In genomic region chr14:122968049-122968448, GRCm38 (mm10) we compare ENCODE assay signal across 31 mouse cellular contexts. TPM values are rescaled to one million over a fixed set of nuclear protein-coding genes. Genes with fewer than 3 reads are reported as not detected.
DNase-seq lines count a peak whose midpoint lies in the region; ATAC-seq and TF ChIP-seq lines count a peak whose summit lies in the region.
"Had no signal": no experiment of that assay in that cellular context is flagged by ENCODE, and none has a peak within 500 bp of the region (broad histone marks: within the 10 kb centered on the region; RNA-seq: fewer than 3 reads in every experiment).

No protein-coding gene starts in this region.

- no peak for DNase-seq in kidney, postnatal 0 days (ENCODE audit: low spot score)
- no peak for DNase-seq in kidney, postnatal 10 days
- DNase-seq in ES-CJ7 (ENCODE audit: low read depth, low spot score) (peak; percentile 23), MN1 (ENCODE audit: low spot score) (no peak)
- DNase-seq in stomach, postnatal 0 days (ENCODE audit: low spot score), result no peak
- no peak for DNase-seq in gastrocnemius, adult 8-10 months (ENCODE audit: low spot score in 2 of 2)
- DNase-seq: adrenal gland, postnatal 10 days; cerebellum, adult 9-10 months; cerebellum, postnatal 36 days; gastrocnemius, adult 2 months; heart, postnatal 36 days; kidney, adult 11 months; kidney, postnatal 36 days; layer of hippocampus, postnatal 36 days; liver, embryonic 13.5 days; lung, adult 18-20 months; lung, postnatal 4 days; midbrain, embryonic 14.5 days; right cerebral cortex, postnatal 25 days; thymus, adult 2 months; thymus, postnatal 36 days had no signal

- H3K4me3 ChIP-seq in kidney, postnatal 0 days (replicated peaks; ENCODE audit: low read depth, low read length), result no peak overlapping the region
- no peak overlapping the region for H3K4me3 ChIP-seq in stomach, postnatal 0 days (ENCODE audit: low read depth, low read length)
- H3K4me3 ChIP-seq: forebrain, embryonic 15.5 days; gastrocnemius, adult 2 months; heart, embryonic 10.5 days; heart, embryonic 15.5 days; hindbrain, embryonic 12.5 days; limb, embryonic 10.5 days; limb, embryonic 15.5 days; liver, embryonic 13.5 days; stomach, embryonic 15.5 days had no signal

- H3K27ac ChIP-seq in kidney, postnatal 0 days, result no peak overlapping the region
- H3K27ac ChIP-seq in stomach, postnatal 0 days (replicated peaks), result no peak overlapping the region
- H3K27ac ChIP-seq: forebrain, embryonic 15.5 days; gastrocnemius, adult 2 months; heart, embryonic 10.5 days; heart, embryonic 15.5 days; hindbrain, embryonic 12.5 days; hindbrain, postnatal 0 days; limb, embryonic 10.5 days; limb, embryonic 15.5 days; liver, embryonic 13.5 days; stomach, embryonic 15.5 days had no signal

- WGBS in kidney, postnatal 0 days, result 66% methylated on average over 2 of the region's 2 CpGs
- 69% methylated on average over 2 of the region's 2 CpGs for WGBS in stomach, postnatal 0 days

- no peak overlapping the region for H3K9ac ChIP-seq in kidney, postnatal 0 days (ENCODE audit: low read depth, low read length)
- H3K9ac ChIP-seq in stomach, postnatal 0 days (ENCODE audit: low read length), result no peak overlapping the region
- H3K9ac ChIP-seq: forebrain, embryonic 15.5 days; heart, embryonic 15.5 days; hindbrain, embryonic 12.5 days; limb, embryonic 15.5 days; liver, embryonic 13.5 days; stomach, embryonic 15.5 days had no signal

- H3K4me1 ChIP-seq in kidney, postnatal 0 days (replicated peaks; ENCODE audit: insufficient read depth, low read length), result no peaks in the 10 kb centered on the region
- no peaks in the 10 kb centered on the region for H3K4me1 ChIP-seq in stomach, postnatal 0 days (replicated peaks; ENCODE audit: control insufficient read depth, insufficient read depth)
- H3K4me1 ChIP-seq: forebrain, embryonic 15.5 days; heart, embryonic 10.5 days; heart, embryonic 15.5 days; hindbrain, embryonic 12.5 days; limb, embryonic 10.5 days; limb, embryonic 15.5 days; liver, embryonic 13.5 days; stomach, embryonic 15.5 days had no signal

- ATAC-seq in kidney, postnatal 0 days (replicated peaks; ENCODE audit: low FRiP score, low read depth), result no peak
- ATAC-seq in activated CD4-positive, CD25-positive, alpha-beta regulatory T cell, adult 4 months, result peak; percentile 57
- peak; percentile 49; the same call in 1 of the 2 replicates for ATAC-seq in stomach, postnatal 0 days (ENCODE audit: low FRiP score, low TSS enrichment)
- ATAC-seq: forebrain, embryonic 15.5 days; hindbrain, postnatal 0 days; lung, postnatal 0 days had no signal

- H3K9me3 ChIP-seq in kidney, postnatal 0 days (replicated peaks; ENCODE audit: low read length), result no peaks in the 10 kb centered on the region
- no peaks in the 10 kb centered on the region for H3K9me3 ChIP-seq in stomach, postnatal 0 days (ENCODE audit: control insufficient read depth, low read length)
- H3K9me3 ChIP-seq: forebrain, embryonic 15.5 days; heart, embryonic 10.5 days; heart, embryonic 15.5 days; hindbrain, embryonic 12.5 days; limb, embryonic 10.5 days; limb, embryonic 15.5 days; liver, embryonic 13.5 days; stomach, embryonic 15.5 days had no signal

- H3K27me3 ChIP-seq in kidney, postnatal 0 days (ENCODE audit: insufficient read depth, low read length), result no peaks in the 10 kb centered on the region
- no peaks in the 10 kb centered on the region for H3K27me3 ChIP-seq in stomach, postnatal 0 days (ENCODE audit: control insufficient read depth, insufficient read depth, low read length)
- H3K27me3 ChIP-seq: forebrain, embryonic 15.5 days; heart, embryonic 15.5 days; hindbrain, embryonic 12.5 days; limb, embryonic 15.5 days; liver, embryonic 13.5 days; stomach, embryonic 15.5 days had no signal

- peaks cover 19% of the 10 kb centered on the region; the same call in 1 of the 2 replicates for H3K36me3 ChIP-seq in kidney, postnatal 0 days (ENCODE audit: insufficient read depth, low read length)
- peaks cover 5% of the 10 kb centered on the region; the same call in 1 of the 2 replicates for H3K36me3 ChIP-seq in stomach, postnatal 0 days (ENCODE audit: control insufficient read depth, insufficient read depth, low read length)

- no peak for TF ChIP-seq EP300 in stomach, postnatal 0 days (optimal IDR thresholded peaks at IDR 0.05)

- TF ChIP-seq CTCF in kidney, postnatal 0 days (IDR thresholded peaks at IDR 0.05; ENCODE audit: low read depth), result 0 out of 2 replicates have a peak, but pooled peaks have one; percentile 2
- TF ChIP-seq CTCF in stomach, postnatal 0 days (IDR thresholded peaks at IDR 0.05; ENCODE audit: low read depth), result peak; percentile 24; the same call in 1 of the 2 replicates

- no peak overlapping the region for H3K4me2 ChIP-seq in kidney, postnatal 0 days (ENCODE audit: low read length)
- H3K4me2 ChIP-seq in stomach, postnatal 0 days (replicated peaks; ENCODE audit: low read depth), result no peak overlapping the region
- H3K4me2 ChIP-seq: forebrain, embryonic 15.5 days; heart, embryonic 15.5 days; hindbrain, embryonic 12.5 days; limb, embryonic 15.5 days; liver, embryonic 13.5 days; stomach, embryonic 15.5 days had no signal

RNA-seq across cellular contexts. Expression of gene Tmtc4, which starts 15.8 kb away (rescaled TPM):
- polyA plus RNA-seq in kidney, postnatal 0 days (2015; fragmentation: Nextera tagmentation; extraction: Ambion mirVana), result 25.8 and 28.4 TPM in 2 replicates
- 10 to 100 TPM; 11.8 to 18.5 TPM for polyA plus RNA-seq in activated CD4-positive, CD25-positive, alpha-beta regulatory T cell, adult 4 months (2017; shearing (Covaris generic))
- 9.2 and 9.7 TPM in 2 replicates for polyA plus RNA-seq in stomach, postnatal 0 days (2015; fragmentation: Nextera tagmentation; extraction: Ambion mirVana)
- total RNA-seq in gastrocnemius, adult 8-10 months (2022), result 1 to 10 TPM; 1.4 to 2.7 (median 2.2) TPM

RNA-seq across cellular contexts. Expression of gene Ggact, which starts 54.5 kb away (rescaled TPM):
- 41.1 and 43.9 TPM in 2 replicates for polyA plus RNA-seq in kidney, postnatal 0 days (2015; fragmentation: Nextera tagmentation; extraction: Ambion mirVana)
- 10 to 100 TPM; 22.4 to 35.6 TPM for polyA plus RNA-seq in activated CD4-positive, CD25-positive, alpha-beta regulatory T cell, adult 4 months (2017; shearing (Covaris generic))
- 54.3 and 59.3 TPM in 2 replicates for polyA plus RNA-seq in stomach, postnatal 0 days (2015; fragmentation: Nextera tagmentation; extraction: Ambion mirVana)
- total RNA-seq in gastrocnemius, adult 8-10 months (2022), result 10 to 100 TPM; 14.8 to 23.4 (median 18.3) TPM
